Mouse (Mus musculus) hematopoietic stem cell, adult 5-6 weeks (primary cell): ENCODE data around the gene Tfcp2. TPM values are rescaled to one million over a fixed set of nuclear protein-coding genes. Genes with fewer than 3 reads are reported as not detected.
A peak's percentile ranks its signal among the peaks of the same experiment; 100 is the strongest.
"Not testable (repeated sequence)": the region's sequence is repeated elsewhere in the genome, so short reads cannot be mapped to it uniquely, and the experiment has no call there.

ENCODE experiments used
- ATAC-seq, 2 experiments: fragments of 125-278 bp in 1 of 2; replicated peaks in 1 of 2; 2 replicates each; pipeline ENCODE4 v1.8.0; 2016 to 2017; ENCODE audit warnings: inconsistent platforms in 2 of 2, mild to moderate bottlenecking in 2 of 2, moderate number of reproducible peaks in 2 of 2, low read depth in 1 of 2, moderate TSS enrichment in 1 of 2; ENCODE audit not compliant: low FRiP score in 2 of 2, poor library complexity in 2 of 2, severe bottlenecking in 2 of 2, insufficient read depth in 1 of 2, low TSS enrichment in 1 of 2
- total RNA-seq: library from RNA; stranded (forward); fragments of 172-1452, 232-1000 nt; gene quantifications from 2 replicates; pipeline ENCODE4 v1.2.3, GENCODE M21; 2017

Gene Tfcp2
- total RNA-seq, 1 experiment from 2014 or later: 12.4 TPM

DNA sequence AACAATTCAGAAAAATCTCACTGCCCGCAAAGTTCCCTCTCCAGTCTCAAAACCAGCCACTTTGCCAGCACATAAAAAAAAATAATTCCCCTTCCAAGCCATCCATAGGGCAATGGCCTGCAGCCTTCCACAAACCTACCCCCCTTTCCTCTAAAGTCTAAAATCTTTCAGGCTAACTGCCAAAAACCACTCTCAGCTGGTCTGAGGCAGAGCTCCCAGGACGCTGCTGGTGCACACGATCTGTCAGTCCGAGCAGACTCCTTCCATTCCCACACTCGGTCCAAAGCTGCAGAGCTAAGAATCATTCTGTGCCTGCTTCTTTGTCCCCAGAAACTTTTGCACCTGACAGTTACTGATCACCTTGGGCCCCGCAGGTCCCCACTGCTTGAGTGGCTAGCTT, 22.1 kb upstream of the Tfcp2 start:
- 0 out of 4 replicates have a peak, but pooled peaks of 1 of the 2 experiments have one; percentile 22 for ATAC-seq

DNA sequence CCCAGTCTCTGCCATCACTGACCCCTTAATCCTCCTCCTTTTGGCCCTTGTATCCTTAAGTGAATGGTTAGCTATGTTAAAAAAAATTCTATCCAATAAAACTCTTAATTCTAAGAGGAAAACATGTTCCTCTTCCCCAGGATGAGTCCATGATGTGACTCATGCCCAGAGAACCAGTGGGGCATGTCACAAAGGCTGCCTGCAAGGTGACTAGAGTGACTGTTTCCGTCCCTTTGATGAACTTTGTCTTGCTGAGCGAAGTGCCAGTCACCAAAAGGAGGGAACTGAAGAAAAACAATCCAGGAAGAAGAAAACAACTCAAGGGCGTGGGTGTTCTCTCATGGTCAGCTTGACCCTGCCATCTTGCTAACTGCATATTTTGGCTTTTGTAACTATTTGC, 17.4 kb upstream of the Tfcp2 start:
- no peak for ATAC-seq

DNA sequence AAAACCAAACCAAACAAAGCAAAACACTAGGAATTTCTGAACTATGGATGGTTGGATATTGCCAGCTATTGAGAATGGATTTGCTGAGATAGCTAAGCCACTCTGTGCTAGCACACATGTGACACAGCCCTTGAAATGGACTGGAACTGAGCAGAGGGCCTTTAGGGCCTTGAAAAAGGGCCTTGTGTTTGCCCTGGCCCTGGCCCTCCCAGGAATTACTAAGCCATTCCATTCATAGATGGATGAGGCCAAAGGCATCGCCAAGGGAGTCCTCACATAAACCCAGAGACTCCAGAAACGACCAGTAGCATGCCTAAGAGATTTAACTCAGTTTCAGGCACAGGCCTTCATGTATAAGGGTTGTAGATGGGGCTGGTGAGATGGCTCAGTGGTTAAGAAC, 14.7 kb upstream of the Tfcp2 start:
- ATAC-seq: no peak

DNA sequence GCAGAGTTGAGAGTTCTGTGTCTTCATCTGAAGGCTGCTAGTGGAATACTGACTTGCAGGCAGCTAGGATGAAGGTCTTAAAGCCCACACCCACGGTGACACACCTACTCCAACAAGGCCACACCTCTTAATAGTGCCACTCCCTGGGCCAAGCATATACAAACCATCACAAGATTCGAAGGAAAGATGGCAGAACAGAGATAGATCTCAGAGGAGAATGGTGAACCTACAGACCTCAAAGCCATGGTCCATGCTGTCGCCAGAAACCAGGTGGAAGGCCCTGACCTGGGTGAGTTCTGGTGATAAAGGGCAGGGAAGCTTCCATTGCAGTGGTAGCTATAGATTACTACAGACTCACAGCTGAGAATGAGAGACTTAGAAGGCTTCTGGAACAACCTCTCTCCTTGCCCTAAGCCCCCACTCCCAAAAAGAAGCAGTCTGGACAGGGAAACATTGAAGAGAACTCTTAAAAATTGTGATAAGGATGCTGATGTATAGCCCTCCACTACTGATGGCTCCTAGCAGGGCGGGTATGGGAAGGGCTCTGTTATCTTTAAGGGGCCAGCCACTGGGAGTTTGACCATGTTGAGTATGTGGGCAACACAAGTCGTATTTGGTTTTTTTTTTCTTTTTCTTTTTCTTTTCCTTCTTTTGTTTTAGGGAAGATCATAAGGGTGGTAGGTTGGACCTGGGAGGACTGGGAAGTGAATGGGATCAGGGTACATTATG, 6.1 kb upstream of the Tfcp2 start:
- ATAC-seq: no peak

DNA sequence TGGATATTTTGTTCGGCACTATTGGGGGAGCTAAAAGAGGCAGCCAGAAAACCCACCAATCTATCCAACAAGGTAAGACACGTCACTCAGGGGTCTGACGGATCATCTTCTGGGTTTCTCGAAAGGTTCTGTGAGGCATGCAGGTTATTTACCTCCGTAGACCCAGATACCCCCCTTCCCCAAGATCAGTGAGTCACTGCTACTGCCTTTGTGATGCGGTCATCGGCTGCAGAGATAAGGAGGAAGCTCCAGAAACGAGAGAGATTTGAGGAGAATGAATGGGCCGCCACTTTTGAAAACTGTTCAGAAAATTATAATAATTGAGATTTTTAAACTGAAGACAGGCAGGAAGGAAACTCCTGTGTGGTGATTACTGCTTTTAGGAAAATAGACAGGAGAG, 4.6 kb upstream of the Tfcp2 start:
- no peak for ATAC-seq

DNA sequence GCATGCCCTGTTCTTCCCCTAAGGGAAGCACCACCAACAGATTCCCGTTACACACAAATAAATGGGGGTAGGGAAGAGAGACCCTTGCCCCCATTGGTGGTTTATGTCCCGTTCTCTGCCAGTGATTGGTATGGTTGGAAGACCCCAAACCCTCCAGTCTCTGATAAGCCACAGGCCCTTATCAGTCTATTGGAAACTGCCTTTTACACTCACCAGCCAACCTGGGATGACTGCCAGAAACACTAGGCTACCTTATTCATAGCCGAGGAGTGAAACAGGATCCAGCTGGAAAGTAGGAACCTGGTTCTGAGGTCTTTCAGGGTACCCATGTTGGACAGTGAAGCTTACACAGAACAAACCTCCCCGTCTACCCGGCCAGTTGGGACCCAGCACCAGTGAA, 4.2 kb upstream of the Tfcp2 start:
- no peak for ATAC-seq

DNA sequence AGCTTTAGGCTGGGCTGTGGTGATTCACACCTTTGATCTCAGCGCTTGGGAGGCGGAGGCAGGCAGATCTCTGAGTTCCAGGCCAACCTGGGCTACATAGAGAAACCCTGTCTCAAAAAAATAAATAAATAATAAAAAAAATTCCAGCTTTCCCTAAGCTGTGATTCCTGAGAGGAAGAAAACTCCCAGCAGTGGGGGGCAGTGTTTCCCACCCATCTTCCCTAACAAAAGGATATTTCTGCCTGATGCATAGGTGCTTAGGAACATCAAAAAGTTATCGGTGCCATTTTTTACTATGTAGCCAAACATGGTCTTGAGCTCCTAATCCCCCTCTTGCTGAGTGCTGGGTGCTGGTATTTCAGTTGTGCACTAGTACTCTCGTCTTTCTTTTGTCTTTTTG, 1.5 kb downstream of the Tfcp2 start:
- no peak for ATAC-seq

DNA sequence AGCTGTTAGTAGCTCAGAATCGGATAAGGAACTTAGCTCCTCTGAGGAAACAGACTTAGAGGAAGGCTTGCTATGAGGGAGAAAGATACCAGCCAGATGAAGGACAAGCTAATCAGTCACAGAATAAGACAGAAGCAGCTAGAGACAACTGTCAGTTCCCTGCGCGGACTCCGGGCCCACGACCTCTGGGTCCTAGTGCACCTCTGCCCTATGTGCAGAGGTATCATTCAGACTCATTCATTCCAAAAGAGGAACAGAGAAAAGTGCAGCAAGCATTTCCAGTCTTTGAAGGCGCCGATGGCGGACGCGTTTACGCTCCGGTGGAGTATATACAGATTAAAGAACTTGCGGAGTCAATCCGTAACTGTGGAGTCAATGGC, 8.2 kb downstream of the Tfcp2 start:
- ATAC-seq: not testable (repeated sequence)

DNA sequence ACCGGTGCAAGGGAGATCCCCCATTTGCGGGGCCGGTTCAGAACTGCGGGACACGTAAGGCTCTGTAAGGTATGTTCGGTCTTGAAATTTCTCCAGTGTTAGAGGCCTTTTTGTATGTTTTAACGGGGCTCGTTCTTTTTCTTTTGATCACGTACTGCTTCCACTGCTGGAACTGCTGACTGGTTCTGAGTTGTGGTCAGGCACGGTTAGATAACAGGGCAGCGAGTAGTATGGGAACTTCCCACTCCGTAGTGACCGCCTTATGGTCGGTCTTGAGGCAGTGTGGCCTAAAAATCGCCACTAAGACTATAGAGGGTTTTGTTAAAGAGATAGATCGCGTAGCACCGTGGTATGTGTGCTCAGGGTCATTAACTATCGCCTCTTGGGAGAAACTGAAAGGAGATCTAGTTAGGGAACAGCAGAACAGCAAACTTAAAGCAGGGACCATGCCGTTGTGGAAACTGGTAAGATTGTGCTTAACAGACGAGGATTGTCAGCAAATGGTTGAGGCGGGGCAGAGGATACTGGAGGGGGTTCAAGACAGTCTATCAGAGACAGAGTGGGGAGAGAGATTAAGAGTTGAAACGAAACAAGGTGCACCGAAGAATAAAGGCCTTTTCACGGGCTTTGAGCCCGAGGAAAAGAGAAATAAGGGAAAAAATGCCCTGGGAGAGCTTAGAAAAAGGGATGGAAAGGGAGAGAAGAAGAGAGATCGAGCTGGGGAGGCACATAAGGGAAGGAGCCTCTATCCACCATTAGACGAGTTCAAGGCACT, 8.7 kb downstream of the Tfcp2 start:
- ATAC-seq: not testable (repeated sequence)

DNA sequence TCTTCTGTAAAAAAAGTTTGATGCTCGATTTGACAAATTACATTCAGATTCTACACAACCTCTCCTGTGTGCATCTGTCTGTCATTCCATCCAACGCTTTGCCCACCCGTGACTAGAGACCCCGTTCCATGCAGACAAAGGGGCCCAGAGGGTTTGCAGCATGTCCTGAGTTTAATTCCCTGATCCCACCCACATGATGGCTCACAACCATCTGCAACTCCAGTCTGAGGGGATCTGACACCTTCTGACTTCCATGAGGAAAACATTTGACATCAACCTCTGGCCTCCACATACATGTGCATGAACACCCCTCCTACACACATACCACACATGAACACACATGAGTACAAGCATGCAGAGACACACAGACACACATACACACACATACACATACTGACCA, 10.4 kb downstream of the Tfcp2 start:
- no peak for ATAC-seq

DNA sequence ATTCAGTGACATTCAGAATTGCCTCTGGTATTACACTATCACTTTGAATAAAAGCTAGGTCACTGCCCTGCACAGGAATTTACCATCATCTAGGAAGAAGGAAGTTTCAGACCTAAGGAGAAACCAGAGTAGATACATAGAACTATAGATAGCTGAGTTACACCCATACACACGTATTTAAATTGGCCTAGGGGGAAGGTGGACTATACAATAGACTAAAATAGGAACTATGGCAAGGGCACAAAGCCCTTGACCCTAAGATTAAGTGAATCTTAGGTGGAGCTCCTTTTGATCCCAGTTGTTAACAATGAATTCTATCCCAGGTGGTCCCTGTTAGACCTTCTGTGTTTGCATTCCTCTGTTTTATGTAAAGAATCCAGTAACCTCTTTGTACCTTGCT, 10.8 kb downstream of the Tfcp2 start:
- not testable (repeated sequence) for ATAC-seq

DNA sequence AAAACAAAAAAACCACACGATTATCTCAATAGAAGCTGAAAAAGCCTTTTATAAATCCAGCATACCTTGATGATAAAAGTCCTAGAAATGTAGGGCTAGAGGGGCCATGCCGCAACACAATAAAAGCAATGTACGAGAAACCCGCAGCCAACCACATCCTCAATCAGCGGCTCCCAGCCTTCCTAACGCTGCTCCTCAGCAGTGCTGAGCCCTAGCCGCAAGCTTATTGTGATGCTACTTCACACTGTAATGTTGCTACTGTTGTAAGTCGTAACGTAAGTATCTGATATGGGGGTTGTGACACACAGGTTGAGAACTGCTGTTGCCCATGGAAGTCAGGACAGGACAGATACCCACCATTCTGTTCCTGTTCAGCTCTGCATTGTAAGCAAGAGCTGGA, 12.4 kb downstream of the Tfcp2 start:
- no peak for ATAC-seq

DNA sequence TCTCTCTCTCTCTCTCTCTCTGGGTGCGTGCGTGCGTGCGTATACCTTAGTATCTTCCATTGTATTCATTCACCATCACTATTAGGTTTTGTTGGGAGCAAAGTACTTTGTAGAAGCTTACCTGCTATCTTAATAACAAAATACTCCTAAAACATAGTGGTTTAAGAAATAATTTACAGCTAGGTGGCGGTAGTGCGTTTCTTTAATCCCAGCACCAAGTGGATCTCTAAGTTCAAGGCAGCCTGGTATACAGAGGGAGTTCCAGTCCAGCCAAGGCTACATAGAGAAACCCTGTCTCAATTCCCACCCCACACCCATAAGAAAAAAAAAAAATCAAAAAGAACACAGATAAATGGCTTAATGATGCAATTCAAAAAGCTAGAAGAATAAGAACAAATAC, 13.9 kb downstream of the Tfcp2 start:
- peak; percentile 51 to 69; a peak in 3 of 4 replicates for ATAC-seq

DNA sequence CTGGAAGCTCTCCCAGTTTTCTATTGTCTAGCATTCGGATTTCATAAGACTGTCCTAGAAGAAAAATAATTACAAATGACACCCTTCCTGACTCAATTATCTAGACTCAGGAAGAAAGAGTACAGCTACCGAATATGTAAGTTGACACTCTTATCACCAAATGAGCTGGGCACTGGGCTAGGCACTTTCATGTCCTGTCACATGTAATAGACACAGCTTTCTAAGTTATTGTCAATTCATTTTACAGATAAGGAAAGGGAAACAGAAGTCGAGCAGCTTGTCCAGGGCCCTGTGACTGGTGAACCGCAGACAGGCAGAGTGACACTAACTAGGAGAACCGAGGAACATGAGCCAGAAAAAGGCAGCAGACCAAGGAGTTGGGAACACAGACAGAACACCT, 23.9 kb downstream of the Tfcp2 start:
- ATAC-seq: no peak

DNA sequence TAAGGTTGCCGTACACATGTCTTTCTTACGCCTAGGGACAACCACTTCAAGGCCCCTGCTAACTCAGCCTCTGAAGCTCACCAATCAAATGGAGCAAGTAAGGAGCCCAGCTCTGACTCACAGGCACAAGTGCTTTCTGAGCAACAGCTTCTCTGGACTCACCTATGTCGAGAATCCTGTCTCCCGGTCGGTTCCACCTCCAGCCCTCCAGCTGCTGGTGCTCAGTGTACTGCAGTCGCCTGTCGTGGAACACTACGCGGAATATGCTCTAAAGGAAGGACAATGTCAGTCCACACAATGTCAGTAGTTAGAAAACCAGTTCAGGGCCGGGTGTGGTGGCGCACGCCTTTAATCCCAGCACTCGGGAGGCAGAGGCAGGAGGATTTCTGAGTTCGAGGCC, 26.4 kb downstream of the Tfcp2 start:
- no peak for ATAC-seq

DNA sequence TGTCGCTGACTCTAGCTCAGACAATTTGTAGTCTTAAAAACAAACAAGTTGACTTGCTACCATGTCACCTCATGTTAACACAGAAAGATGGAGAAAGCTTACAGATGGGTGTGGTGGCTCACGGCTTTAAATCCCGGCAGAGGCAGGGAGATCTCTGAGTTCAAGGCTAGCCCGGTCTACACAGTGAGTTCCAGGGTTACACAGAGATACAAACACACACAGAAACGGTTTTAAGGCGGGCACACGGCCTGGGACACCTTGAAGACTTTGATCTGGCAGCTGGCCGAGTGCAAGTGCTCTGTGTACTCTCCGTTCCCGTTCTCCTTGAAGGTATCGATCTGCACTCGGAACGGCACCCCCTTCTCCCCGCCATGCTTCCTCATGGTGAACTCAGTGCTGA, 31.5 kb downstream of the Tfcp2 start:
- ATAC-seq: no peak

DNA sequence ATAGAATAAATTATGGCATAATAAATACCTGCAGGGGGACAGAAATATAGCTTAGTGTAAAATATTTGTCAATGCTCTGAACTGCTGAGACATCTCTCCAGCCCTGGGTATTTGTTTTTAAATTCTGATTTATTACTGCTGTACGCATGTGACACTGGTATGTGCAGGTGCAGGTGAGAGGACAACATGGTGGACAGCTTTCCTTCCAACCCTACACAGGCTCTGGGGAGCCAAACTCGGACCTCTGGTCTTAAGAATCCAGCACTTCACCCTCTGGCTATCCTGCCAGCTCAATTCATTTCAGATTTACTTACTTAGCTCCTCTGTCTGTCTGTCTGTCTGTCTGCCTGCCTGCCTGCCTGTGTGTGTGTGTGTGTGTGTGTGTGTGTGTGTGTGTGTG, 36.7 kb downstream of the Tfcp2 start:
- no peak for ATAC-seq

DNA sequence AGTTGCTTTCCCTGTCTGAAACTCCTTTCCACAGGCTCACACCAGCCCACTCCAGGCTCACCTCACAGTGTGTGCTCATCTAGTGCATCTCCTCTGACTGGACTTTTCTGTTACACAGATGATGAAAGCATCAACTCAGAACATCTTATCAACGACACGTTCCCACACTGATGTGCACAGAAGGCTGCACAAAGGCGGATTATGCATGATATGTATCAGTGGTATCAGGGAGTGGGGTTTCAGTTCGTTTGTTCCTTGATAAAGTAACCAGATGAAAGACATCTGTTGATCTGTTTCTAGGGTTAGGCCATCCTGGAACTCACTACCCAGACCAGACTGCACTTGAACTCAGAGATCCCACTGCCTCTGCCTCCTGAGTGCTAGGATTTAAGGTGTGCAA, 38.4 kb downstream of the Tfcp2 start:
- ATAC-seq: no peak

DNA sequence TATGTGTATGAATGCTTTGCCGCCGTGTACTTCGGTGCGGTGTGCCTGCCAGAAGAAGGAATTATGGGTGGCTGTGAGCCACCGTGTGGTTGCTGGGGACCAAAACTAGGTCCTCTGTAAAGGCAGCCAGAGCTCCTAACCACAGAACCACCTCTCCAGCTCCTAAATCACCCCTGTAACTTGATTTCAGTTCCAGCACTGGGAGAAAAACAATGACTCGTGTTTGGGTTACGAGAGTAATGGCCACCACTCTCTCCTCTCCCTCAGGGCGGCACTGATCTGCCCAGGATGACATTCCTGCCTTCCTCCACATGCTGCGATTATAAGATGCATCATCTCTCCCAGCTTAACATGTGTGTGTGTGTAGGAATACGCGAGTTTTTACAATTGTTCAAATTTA, 41.7 kb downstream of the Tfcp2 start:
- ATAC-seq: no peak
